Mouse (Mus musculus): ENCODE results near the gene Gm21440. TPM values are rescaled to one million over a fixed set of nuclear protein-coding genes. Genes with fewer than 3 reads are reported as not detected.
"Not testable (repeated sequence)": the region's sequence is repeated elsewhere in the genome, so short reads cannot be mapped to it uniquely, and the experiment has no call there.

Gm21440 gene
- not detected in 2 replicates for total RNA-seq (2017)

GRCm38 (mm10) chrY:13252091-13252490 lies at the start of gene Gm21440, which contains the start of gene Gm21454:
Gene Gm21440 (plus strand): TSS chrY:13252391.
Gene Gm21454 (plus strand): TSS chrY:13252442.
- ATAC-seq (ENCODE audit: extremely low read depth, insufficient number of reproducible peaks, low FRiP score, poor library complexity, severe bottlenecking), result not testable (repeated sequence)

- ATAC-seq (ENCODE audit: extremely low read depth, insufficient number of reproducible peaks, low FRiP score, poor library complexity, severe bottlenecking), result not testable (repeated sequence)
Observed at GRCm38 (mm10) chrY:13223828-13224227, 28.4 kb upstream of the Gm21440 start, which contains the start of gene Gm21828. Gene Gm21828 (minus strand): TSS chrY:13223928.

Other genes starting within 250 kb of the Gm21440 start
- not detected in 2 replicates for gene Gm20807, start 209.5 kb upstream of the Gm21440 start, total RNA-seq (2017)
- gene Gm21891, start 118.9 kb upstream of the Gm21440 start, total RNA-seq (2017), result not detected in 2 replicates
- not detected in 2 replicates for gene Gm21425, start 90.4 kb upstream of the Gm21440 start, total RNA-seq (2017)
- not detected in 2 replicates for gene Gm21828, start 28.5 kb upstream of the Gm21440 start, total RNA-seq (2017)
- gene Gm21454, start 51 bp downstream of the Gm21440 start, total RNA-seq (2017), result not detected in 2 replicates
- not detected in 2 replicates for gene Gm21725, start 96.7 kb downstream of the Gm21440 start, total RNA-seq (2017)
- gene Gm21866, start 213.2 kb downstream of the Gm21440 start, total RNA-seq (2017), result not detected in 2 replicates
- gene Gm20773, start 241.6 kb downstream of the Gm21440 start, total RNA-seq (2017), result not detected in 2 replicates

Data from neutrophil, adult 5-6 weeks (primary cell).